Mouse (Mus musculus) pancreas, adult 10 weeks (tissue): ENCODE measurements around the gene Zfp141. TPM values are rescaled to one million over a fixed set of nuclear protein-coding genes. Genes with fewer than 3 reads are reported as not detected.

Experiments used
- polyA plus RNA-seq: library from polyadenylated mRNA; stranded (reverse); fragments of 350-450 nt; fragmentation: Illumina TruSeq; extraction: RNeasy Lipid Tissue Mini Kit (QIAGEN cat#74804); gene quantifications from one replicate; pipeline ENCODE4 v1.2.3, GENCODE M21; 2015; ENCODE audit warnings: low read depth, low replicate concordance; ENCODE audit not compliant: insufficient read depth

The Zfp141 gene
- polyA plus RNA-seq: 1.8 TPM

DNA sequence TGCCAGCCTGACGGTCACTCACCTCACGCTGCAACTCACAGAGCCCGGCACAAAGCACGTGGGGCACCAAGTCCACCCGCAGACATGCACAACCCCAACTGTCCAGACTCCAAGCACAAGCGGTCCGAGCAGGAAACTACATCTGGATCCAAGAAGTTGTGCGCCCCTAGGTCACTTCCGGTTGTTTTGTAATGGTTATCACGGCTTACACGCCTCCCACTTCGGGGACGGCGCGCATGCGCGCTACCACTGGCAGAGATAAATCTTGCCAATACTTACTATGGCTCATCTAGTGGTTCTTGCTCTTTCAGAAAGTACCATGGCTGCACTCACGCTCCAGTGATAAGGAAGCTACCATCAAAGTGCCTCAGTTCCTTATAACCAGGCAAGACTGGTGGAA is at the start of gene Zfp141:
Gene Zfp141 (minus strand): TSS at position 153 of the 400 bp plus-strand sequence.

DNA sequence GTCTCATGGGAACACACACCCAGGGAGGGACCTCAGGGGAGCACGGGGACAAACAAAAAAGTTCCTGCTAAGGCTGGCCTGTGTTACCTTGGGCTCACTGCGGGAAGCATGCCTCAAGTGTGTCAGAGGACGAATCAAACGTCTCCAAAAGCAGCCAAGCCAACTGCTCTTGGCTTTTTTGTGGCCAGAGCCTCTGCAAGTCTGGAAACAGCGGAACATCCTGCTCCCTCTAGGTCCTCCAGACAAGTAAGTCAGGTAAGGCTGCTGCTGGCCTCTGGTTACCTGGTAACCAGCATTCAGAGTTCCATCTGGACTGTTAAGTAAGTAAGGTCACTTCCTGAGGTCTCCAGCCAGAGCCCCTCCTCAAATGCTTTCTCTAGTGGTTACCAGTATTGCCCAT is 57.7 kb downstream of the Zfp141 start, which contains the start of gene 4933421I07Rik:
Gene 4933421I07Rik (minus strand): TSS at position 271 of the 400 bp plus-strand sequence.

Other genes with a start within 250 kb of the Zfp141 start
- not detected for gene Vmn2r61, start 245.7 kb downstream of the Zfp141 start, polyA plus RNA-seq
- not detected for gene 4933421I07Rik, start 57.6 kb downstream of the Zfp141 start, polyA plus RNA-seq
- gene Gm21028, start 72.8 kb upstream of the Zfp141 start, polyA plus RNA-seq: not detected
- not detected for gene Zfp977, start 86.8 kb upstream of the Zfp141 start, polyA plus RNA-seq
- 0.74 TPM for gene Zfp976, start 136.8 kb upstream of the Zfp141 start, polyA plus RNA-seq
- 2.3 TPM for gene Zfp975, start 187.0 kb upstream of the Zfp141 start, polyA plus RNA-seq
- not detected for gene Gm17067, start 221.3 kb upstream of the Zfp141 start, polyA plus RNA-seq